Mouse (Mus musculus) liver, adult 2 months (tissue): ENCODE measurements around the gene Ndufc1.

Experiments used
- CTCF ChIP-seq: fragments of 200-500 bp; IDR thresholded peaks from 2 replicates; pipeline ENCODE4 v1.5.1; 2011; ENCODE audit warnings: low read depth, low read length, control low read depth
- POLR2A ChIP-seq: fragments of 200-500 bp; IDR thresholded peaks from 2 replicates; pipeline ENCODE4 v1.6.1; 2011; ENCODE audit warnings: low read length, control low read depth; ENCODE audit not compliant: insufficient read depth; ENCODE audit errors: extremely low read depth

DNA sequence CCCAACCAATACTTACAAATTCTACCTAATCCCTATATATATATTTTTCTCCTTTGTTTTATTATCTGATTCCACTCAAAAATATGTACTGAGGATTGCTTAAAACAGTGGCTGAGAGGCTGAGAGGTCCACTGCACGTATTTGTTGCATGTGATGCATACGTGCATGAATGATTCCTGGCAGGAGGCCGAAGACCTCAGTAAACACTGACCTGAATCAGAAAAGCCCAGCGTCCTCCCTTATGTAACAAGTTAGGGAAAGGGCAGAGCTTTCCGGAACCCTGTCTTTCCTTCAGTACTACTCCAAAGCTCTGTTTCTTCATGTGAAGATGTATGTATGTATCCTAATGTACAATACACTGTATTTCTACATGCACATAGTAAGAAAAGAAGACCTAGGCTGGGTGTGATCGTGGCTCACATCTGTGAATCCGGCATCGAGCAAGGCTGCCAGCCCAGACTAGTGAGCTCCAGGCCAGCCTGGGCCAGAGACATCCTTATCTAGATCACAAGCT lies 20.9 kb downstream of the Ndufc1 start:
- TF ChIP-seq CTCF (no peak), POLR2A (no peak)
